Mouse (Mus musculus) naive thymus-derived CD4-positive, alpha-beta T cell, adult 2 months (primary cell): Measurements from ENCODE around the gene Dapp1.
A peak's percentile ranks its signal among the peaks of the same experiment; 100 is the strongest.
"Not testable (repeated sequence)": the region's sequence is repeated elsewhere in the genome, so short reads cannot be mapped to it uniquely, and the experiment has no call there.

Source experiments
- DNase-seq: peaks from one replicate; pipeline ENCODE4 v3.0.0-alpha.2; 2011; ENCODE audit warnings: low read depth

Dapp1 gene

DNA sequence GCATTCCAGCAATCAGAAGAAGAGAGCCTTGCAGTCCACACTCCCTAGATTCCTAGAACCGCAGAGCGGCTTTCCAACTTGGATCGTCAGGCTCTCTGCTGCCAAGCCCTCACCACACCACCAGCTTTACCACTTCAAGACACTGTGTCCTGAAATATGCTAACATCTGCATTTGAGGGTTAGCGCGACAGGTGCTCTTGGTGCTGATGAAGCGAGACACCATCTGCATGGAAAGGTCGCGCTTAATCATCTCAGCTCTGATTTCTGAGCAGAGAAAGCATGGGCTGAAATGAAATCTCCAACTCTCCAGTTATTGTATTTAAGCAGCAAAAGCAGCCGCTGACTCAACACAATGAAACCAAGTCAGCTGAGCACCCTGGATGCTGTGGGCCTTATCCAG, 8.1 kb upstream of the Dapp1 start:
- no peak for DNase-seq

DNA sequence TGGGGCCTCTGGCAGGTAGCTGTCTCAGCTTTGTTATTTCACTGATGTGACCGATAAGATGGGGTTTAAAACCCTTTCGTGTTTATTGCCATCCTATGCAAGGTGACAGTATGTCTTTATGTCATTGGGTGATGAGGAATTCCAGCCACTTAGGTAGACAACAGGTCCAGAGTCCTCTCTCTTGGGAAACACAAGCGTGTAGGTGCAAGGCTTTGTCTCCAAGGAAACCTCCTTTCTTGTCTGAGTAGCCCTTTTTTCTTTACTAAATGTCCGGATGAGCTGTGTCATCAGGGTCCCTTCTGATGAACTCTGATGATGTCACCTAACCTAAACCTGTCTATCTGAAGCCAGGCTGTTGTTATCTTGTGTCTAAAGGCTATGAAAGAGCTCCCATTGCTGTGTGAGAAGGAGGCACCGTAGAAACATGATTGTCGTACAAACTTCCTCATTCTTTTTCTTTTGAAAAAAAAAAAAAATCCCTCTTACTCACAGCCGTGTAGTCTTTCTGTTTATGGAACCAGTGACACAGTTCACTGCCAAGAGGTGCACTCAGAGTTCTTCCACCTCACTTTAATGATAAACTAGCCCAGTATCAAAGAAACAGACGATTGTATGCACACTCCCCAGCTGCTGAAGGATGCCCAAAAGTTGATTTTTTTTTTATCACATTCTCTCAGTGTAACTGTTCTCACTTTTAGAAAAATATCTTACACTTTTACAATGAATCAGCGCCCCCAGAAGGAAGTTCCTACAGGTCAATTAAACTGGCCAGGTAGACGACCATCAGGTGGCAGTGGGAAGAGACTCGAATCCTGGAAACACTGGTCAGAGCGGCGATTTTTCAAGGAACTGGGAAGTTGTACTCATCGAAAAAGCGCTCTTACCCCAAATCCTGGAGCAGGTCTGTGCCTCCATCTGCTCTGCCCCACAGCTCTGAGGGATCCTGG, 637 bp downstream of the Dapp1 start:
- DNase-seq, result peak; percentile 71

DNA sequence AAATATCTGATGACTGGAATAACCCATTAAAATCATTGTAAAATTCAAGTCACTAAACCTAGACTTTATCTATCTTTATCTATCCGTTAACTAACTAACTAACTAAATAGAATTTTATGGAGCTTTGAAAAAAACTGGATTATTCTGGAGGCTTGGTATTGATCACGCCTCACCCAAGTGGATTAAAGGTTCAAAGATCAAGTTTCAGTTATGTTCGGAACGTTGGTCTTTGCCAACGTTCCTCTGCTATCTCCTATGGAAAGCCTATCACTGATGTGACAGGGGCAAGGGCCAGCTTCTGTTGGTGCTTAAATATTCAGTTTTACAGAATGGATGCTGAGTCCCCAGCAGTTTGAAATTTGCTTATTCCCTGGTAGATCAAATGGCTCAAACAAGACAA, 3.1 kb downstream of the Dapp1 start:
- no peak for DNase-seq

DNA sequence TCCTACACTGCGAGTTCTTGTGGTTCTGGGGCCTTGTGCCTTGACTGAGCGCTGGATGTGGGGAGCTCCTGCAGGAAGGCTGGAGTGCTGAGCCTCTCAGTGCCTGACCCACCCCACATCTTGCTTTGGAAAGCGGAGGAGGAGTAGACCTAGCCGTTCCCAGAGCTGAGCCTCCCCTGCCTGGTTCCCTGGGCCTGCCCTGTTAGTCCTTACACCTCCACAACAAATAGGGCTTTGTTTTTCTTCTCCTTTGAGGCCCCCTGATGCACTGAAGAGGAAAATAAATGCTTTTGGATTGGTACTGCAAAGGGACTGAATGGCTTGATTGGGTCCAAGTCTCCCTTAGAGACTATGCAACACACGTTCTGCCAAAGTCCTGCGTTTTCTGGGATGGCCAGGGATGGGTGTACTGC, 3.7 kb downstream of the Dapp1 start:
- DNase-seq, result no peak

DNA sequence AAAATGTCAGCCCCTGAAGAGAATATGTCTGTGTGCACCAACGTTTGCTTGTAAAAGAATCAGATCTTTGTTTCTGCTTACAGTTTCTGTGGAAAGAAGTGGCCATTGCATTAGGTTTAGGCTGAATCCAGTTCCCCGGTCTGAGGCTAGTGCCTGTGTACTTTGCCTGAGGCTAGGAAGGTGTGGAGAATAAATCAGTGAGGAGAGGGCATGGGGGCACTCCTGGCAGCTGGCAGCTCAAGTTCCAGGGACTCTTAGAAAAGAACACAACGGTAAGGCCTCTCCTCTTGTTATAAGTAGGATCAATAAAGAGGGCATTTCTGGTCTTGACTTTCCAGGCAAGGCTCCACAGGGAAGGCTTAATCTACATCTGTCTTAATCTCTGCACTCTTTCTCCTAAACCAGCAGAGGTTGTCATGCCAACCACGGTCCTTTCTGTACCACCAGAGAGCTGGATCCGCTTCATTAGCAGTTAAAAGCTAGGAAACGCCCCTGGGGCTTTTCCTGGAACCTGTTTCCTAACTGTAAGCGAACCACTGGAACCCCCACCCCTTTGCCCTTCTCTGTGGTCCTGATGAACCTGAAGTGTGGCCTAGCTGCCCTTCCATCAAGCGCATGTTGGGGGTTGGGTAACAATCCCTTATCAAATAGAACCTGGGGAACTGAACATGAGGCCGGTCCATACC, 4.3 kb downstream of the Dapp1 start:
- no peak for DNase-seq

DNA sequence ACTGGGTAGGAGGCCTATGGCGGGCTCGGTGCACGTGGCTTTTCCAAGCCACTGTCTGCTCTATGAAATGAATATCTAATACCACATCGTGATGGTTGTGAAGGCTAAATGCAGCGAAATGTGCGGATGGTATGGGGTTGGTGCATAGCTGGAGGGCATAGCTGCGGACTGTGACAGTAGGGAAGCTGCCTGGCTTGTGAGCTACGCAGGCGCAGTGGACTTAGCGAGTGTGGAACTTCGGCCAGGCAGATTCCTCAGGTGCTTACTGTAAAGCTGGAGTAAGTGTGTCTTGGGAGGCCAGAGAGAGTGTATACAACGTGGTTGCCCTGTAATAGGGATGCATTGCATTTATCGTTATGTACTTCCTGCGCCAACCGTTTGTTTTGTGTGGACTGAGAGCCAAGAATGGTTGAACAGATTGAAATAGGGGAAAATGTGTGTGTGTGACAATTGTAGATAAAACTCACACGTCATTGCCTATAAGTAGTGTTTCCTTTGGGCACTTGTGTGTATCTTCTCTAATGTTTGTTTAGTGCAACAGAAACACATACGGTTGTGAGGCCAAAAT, 5.4 kb downstream of the Dapp1 start:
- no peak for DNase-seq

DNA sequence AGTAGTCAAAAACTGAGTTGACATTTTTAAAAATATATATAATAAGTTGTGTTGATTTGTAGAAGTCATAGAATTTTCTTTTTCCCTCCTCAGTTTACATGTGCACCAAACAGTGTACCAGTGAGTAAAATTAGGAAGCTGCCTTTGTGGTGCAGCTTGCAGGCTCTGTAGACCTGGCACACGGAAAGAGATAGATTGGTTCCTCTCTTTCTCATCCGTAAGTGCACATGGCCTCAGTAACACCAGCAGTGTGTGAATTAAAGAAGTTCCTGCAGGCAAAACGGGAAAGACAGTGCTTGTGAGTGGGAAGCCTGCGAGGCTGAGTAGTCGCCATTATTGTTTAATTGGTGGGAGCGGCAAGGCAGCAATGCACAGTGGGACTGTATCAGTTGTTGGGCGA, 5.9 kb downstream of the Dapp1 start:
- no peak for DNase-seq

DNA sequence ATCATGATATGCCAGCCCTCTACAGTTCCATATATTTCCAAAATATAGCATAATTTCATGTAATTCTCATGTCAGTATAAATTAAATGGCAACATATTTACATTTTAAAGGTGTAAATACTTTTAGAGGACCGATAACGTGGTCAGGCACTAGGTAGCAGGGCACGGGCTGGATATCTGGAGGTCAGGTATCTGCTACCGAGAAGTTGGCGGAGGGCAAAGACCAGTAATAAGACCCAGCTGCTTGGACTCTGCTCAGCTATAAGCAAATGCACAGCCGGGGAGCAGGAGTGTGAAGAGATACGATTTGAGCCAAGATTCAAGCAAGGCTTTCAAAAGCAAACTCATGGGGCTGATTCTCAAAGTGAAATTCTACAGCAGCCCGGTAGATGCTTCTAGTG, 7.0 kb downstream of the Dapp1 start:
- DNase-seq, result no peak

DNA sequence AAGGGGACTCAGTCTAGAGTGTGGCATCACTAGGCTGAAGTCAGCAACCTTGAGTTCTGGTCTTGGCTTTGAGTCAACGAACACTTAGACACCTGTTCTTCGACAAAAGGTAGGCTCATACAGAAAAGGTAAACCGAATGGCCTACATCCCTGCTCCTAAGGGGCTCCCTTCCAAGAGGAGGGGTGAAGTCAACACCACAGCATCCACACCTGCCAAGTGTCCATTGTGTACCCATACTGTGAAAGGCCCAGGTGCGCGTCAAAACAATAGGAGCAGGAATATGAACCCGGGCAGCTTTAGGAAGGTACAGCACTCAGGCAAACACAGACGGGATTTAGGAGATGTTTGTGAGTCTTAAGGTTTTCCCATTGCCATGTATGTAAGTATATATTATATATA, 8.4 kb downstream of the Dapp1 start:
- DNase-seq, result no peak

DNA sequence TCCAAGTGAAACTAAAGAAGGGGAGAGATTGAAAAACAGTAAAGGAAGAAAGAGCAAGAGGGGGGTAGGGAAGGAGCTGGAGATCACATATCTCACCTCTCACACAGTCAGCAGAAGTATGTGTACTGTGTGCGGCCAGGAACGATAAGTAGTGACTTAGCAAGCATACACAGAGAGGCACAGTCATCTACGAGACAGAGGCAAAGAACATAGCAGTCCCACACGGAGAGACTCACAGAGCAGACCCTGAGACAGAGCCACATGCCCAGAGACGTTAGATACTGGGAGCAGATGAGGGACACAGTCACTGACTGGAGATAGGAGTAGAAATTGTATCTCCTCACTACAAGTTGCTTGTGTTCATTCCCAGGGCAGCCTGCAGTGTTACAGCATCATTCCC, 9.1 kb downstream of the Dapp1 start:
- no peak for DNase-seq

DNA sequence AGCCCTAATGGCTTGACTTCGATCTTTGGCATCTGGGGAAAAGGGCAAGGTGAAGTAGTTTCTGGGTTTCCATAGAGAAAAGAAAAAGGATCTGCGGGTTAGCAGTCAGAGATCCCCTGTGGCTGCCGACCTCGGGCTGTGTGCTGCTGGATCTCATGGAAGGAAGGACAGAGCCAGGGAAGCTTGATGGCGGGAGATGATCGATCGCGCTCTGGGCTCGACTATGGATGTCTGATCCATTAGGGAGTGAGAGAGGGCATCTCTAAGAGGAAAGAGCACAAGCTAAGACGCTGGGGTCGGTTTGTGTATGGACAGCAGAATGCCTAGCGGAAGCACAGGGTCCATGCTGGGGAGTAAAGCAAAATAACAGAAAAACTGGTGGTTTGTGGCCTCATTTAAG, 11.4 kb downstream of the Dapp1 start:
- no peak for DNase-seq

DNA sequence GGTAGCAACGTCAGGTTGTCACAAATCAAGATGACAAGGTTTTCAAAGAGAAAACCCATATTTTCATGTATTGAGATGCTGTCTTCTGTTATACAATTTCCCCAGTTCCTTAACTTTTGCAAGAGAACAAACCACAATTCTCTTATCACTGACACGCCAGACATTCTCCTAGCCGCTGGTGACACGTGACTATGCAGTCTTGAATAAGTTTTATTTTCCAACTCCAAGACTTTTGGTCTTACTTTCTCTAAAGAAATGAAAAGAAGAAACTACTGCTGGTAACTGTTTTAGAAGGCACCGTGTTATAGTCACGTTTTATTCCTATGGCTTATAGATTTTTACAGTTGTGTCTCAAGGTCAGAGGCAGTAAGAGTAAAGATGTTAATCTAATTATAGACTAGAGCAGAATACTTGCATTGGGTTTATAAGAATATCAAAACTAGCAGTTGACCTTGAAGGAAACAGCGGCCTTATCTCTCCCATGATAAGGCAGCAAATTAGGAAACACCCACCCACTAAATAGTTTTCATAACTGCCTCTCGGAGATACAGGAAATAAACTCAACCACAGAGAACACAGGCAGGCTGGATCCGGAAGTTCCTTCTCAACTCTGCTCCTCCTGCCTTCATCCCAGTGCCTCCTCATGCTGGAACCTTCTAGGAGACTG, 12.4 kb downstream of the Dapp1 start:
- peak; percentile 54 for DNase-seq

DNA sequence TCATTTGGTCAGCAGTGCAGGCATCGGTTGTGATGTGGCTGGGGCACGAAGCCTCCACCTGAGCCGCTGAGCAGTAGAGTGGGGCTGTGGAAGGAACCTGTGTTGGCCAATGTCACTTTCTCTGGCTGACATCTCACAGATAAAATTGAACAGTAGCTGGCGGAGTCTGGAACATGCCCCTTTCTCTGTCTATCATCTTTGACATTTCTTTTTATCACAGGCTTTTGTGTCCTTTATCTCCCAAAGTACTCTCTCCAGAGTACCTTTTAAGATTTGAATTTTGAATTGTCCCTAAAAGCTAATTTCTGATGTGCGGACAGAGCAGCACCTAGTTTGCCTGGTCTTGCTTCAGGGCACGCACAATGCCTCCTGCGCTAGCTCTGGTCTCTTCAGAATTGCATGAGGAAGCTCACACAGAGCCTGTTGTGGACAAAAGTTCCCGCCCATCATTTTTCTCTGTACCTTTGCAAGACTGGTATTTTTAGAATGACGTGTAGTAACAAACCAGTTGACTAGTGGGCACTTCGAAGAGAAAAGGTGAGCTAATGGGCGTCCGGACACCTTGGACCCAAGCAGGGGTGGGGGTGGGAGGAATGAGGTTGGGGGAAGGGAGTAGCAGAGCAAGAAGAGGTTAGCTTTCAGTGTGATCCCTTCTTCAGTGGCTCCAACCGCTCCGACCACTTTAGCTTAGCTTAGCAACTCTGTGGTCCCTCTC, 13.1 kb downstream of the Dapp1 start:
- no peak for DNase-seq

DNA sequence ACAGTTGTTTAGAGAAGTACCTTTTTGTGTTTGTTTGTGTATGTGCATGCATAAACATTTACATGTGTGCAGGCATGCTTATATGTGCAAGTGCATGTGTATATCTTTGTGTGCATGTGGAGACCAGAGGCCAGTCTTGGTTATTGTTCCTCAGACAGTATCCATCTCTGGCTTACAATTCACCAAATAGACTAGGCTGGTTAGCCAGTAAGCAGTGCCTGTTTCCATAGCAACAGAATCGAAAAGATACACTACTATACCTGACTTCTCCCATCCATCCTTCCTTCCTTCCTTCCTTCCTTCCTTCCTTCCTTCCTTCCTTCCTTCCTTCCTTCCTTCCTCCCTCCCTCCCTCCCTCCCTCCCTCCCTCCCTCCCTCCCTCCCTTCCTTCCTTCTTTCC, 17.3 kb downstream of the Dapp1 start:
- not testable (repeated sequence) for DNase-seq

DNA sequence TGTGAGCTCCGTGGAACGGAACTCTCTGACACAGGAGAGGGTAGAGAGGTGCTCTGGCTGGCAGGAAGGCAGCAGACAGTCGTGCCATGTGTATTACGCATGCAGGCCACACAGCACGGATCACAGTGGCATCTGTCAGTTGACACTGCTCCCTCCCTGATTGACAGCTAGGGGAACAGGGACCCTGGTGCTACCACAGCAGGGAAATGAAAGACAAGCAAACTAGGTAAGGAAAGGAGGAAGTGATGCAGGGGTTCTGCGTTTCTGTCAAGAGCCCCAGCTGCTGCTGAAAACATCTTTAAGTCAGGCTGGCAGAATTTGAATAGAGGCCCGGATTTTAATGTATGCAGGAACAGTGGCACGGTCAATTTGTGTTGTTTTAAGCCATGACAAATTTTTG, 17.8 kb downstream of the Dapp1 start:
- DNase-seq, result no peak

DNA sequence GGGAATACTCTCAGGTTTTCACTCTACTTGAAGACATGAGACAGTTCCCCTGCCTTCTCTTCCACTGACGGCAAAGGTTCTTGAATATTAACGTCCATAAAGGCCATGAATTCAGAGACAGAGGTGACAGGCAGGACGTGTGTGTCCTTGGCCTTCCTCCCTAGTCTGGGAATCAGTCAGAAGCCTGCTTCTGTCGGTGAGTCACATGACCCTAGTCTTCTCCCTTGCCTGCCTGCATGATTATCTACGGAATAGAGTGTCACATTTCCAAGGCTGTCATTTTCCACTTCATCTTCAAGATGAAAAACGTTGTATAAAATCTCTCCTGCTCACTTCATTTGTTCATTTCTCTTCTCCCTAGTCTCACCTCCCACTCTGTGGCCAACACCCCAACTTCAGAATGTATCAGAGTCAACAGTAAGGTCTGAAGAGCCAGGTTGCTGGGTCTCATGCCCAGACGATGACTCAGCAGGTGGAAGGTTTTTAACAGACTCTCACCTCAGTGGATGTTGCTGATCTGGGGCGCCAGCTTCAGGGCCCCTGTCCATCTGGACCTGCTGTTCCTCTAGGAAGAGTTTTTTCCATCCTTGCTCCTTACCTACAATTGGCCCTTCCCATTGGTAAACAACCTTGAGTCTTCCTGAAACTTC, 19.5 kb downstream of the Dapp1 start:
- no peak for DNase-seq

DNA sequence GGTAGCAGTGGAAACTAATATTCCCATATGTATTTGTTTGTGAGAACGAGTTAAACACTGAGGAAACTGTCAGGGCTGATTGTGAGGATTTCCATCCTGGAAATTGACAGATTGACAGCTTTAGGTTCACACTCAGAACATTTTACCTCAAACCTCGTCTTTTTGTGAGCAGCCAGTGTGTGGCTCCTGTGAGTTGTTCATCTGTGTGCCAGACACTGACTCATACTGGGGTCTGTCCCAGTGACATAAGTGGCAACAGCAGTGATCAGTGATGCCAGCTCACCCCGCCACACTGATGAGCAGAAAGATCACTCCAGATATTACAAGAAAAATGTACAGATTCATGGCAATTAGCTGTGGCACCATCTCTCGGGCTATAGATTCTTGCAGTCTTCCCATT, 21.9 kb downstream of the Dapp1 start:
- no peak for DNase-seq

DNA sequence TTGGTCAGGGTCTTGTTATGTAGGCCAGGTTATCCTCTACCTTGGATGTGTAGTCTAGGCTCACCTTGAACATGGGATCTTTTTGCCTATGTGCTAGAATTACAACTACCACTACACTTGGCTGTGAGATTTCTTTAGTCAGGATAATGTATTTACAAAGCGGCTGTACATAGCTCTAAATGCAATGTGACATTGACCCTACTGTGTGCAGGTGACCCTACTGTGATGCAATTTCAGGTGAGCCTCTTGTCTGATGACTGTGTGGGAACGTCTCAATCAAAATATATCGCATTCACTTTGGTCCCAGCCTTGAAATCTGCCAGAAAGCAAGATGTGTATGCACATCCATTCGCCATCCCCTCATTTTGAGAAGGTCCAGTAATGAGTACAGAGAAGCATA, 23.0 kb downstream of the Dapp1 start:
- no peak for DNase-seq

DNA sequence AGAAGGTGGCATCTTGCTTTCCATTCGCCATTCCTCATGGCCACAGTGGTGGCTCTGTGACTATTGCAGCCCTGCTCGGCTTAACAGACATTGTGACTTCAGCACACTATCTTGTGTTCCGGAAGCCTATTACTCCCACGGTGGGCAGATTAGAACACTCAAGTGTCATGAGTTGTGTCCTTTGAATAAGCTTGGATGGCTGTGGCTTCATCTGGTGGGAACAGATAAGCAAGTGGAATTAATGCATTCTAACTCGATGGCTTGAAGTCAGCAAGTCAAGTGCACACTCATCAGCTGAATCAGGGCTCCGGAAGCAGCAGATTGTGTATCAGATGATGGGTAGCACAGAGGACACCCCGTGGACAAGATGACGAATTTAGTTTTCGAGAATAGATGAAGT, 23.5 kb downstream of the Dapp1 start:
- no peak for DNase-seq

DNA sequence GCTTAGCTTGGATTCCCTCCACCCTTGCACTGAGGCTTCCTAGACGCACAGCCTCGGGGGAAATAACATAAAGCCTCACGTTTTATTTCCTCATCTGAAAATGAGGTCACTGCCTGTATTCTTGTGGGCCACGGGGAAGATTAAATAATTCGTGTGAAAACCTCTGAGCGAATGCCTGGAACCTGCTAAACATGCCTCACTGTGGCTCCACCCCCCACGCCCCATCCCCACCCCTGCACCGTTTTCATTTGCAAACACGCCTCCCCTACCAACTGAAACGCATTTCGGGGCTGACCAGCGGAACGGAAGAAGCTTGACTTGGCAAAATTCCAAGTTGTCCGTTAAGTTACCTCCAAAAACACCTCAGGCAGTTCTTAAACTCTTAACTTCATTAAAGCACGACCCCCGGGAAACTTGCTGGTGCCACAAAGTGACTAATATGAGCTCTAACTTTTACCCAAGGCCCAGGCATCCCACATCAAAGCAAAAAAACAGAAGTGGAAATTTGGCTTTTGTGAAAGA, 25.7 kb downstream of the Dapp1 start:
- DNase-seq, result peak; percentile 60

DNA sequence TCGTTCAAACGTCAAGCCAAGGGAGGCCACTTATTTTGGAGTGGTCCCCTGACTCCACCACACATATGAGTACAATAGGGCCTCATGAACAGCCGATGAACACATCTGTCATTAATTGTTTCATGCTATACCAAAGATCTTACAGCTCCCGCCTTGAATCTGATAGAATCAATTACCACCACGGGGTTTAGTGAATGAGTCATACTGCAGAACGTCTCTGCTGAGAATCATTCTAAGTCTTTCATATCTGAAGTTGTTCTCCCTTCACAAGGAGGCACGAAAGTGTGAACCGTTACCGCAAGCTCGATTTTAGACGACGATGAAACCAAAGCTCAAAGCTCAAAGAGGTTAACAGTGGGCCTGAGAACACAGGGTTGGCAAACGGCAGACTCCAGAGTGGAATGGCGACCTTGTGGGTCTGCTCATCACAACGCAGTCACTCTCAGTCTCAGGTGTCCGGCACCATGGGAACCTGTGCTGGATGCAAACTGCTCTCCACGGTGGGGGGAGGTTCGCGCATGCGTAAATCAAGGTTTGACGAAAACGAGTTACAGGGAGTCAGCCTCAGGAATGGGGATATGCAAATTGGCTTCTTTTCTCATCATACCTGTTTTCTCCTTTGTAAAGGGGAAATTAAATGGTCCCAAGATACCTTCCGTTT, 27.0 kb downstream of the Dapp1 start:
- peak; percentile 52 for DNase-seq
